Mouse (Mus musculus): ENCODE measurements around the gene Fam209. TPM values are rescaled to one million over a fixed set of nuclear protein-coding genes. Genes with fewer than 3 reads are reported as not detected.

Fam209 gene
- 0.65 TPM in 1 of 2 replicates, not detected in the other for polyA plus RNA-seq (2014; fragmentation: Nextera tagmentation; extraction: Ambion mirVana)

- H3K27me3 ChIP-seq (ENCODE audit: control insufficient read depth, insufficient read depth, low read length), result no peaks in the 10 kb centered on the region
- 93% methylated on average over 11 of the region's 11 CpGs for WGBS
- H3K4me1 ChIP-seq (ENCODE audit: control insufficient read depth, insufficient read depth, low read length), result no peaks in the 10 kb centered on the region
- H3K9me3 ChIP-seq (ENCODE audit: control insufficient read depth, low read length), result no peaks in the 10 kb centered on the region
- DNase-seq (ENCODE audit: low spot score, missing footprints), result no peak
- no peak within 1 kb of the TSS for H3K4me3 ChIP-seq (ENCODE audit: low read depth, low read length)
- ATAC-seq (ENCODE audit: low FRiP score), result no peak
- H3K36me3 ChIP-seq (ENCODE audit: control insufficient read depth, insufficient read depth, low read length), result 0 out of 2 replicates have a peak, but pooled peaks cover 3% of the 10 kb centered on the region
- H3K9ac ChIP-seq (ENCODE audit: low read length), result no peak within 1 kb of the TSS
- no peak within 1 kb of the TSS for H3K27ac ChIP-seq (ENCODE audit: low read depth, low read length)
- H3K4me2 ChIP-seq, result no peak within 1 kb of the TSS
Measured at GRCm38 (mm10) chr2:172472318-172472717, at the start of gene Fam209. TSS of gene Fam209 (plus strand) at chr2:172472520.

DNA sequence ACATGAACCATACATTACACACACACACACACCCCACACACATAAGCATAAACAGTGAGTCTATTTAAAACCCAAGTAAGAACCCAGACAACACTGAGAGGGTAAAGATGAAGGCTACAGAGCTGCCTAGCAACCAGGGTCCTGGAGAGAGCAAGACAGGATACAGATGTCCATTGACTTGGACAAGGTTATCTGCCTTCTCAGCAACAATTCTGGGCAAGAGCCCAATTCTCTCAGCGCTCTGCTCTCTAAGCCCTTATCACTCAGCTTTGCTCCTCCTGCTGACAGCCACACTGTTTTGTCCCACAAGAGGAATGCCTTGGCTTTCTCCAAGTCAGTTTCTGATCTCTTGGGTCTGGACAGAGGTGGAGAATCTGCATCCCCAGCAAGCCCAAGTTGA is 41.7 kb upstream of the Fam209 start:
- Histone ChIP-seq H3K27ac (ENCODE audit: low read depth, low read length) (no peak overlapping the region), H3K9me3 (ENCODE audit: control insufficient read depth, low read length) (no peaks in the 10 kb centered on the region), H3K36me3 (ENCODE audit: control insufficient read depth, insufficient read depth, low read length) (no peaks in the 10 kb centered on the region), H3K27me3 (ENCODE audit: control insufficient read depth, insufficient read depth, low read length) (no peaks in the 10 kb centered on the region), H3K4me2 (no peak overlapping the region), H3K9ac (ENCODE audit: low read length) (no peak overlapping the region), H3K4me3 (ENCODE audit: low read depth, low read length) (no peak overlapping the region), H3K4me1 (ENCODE audit: control insufficient read depth, insufficient read depth, low read length) (no peaks in the 10 kb centered on the region)
- 67% methylated on average over 1 of the region's 1 CpGs for WGBS
- ATAC-seq (ENCODE audit: low FRiP score), result no peak
- DNase-seq (ENCODE audit: low spot score, missing footprints), result no peak

DNA sequence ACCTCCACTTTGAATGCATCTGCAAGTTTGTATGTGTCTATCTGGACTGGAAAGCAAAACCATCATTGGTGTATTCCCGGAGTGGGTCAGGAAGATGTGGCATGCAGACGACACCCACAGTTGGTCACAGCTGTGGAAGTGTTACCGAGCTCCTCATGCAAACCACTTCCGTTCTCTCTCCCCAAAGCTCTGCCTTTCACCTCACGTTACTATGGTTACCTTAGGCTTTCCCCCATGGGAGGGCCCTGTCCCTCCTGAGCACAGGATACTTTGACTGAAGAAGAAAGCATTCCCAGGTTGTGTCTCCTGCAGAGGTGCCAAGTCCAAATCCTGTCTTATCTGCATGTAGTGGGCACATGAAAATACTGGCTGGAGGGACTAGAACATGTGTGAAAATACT is 38.6 kb upstream of the Fam209 start:
- no peak for DNase-seq (ENCODE audit: low spot score, missing footprints)
- WGBS, result 51% methylated on average over 5 of the region's 5 CpGs
- H3K4me2 ChIP-seq, result no peak overlapping the region
- H3K36me3 ChIP-seq (ENCODE audit: control insufficient read depth, insufficient read depth, low read length), result no peaks in the 10 kb centered on the region
- H3K27ac ChIP-seq (ENCODE audit: low read depth, low read length), result no peak overlapping the region
- no peak overlapping the region for H3K4me3 ChIP-seq (ENCODE audit: low read depth, low read length)
- H3K27me3 ChIP-seq (ENCODE audit: control insufficient read depth, insufficient read depth, low read length), result no peaks in the 10 kb centered on the region
- no peaks in the 10 kb centered on the region for H3K9me3 ChIP-seq (ENCODE audit: control insufficient read depth, low read length)
- no peak overlapping the region for H3K9ac ChIP-seq (ENCODE audit: low read length)
- H3K4me1 ChIP-seq (ENCODE audit: control insufficient read depth, insufficient read depth, low read length), result no peaks in the 10 kb centered on the region
- no peak for ATAC-seq (ENCODE audit: low FRiP score)

DNA sequence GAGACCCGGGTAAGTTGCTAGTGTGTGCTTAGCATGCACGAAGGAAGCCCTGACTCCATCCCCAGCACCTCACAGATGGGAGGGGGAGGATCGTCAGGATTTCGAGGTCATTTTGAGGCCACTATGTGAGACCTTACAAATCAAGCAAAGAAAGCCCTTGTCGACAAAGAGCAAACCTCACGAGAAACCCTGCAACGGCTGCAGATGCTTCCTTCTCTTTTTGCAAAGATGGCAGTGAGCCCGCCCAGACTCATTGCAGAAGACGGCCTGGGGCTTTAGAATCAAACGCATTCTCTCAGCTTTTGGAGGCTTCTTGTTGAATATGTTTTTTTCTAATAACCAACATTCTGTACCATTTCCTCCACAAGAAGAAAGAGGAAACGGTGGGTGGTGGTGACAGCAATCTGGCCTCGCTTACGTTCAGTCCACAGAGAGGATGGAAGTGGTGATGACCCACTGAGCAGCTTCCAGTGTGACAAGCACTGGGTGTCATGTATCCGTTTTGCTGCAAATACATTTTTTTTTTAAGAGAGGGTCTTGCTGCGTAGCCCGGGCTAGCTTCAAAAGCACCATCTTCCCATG is 34.9 kb upstream of the Fam209 start:
- DNase-seq (ENCODE audit: low spot score, missing footprints) (no peak), ATAC-seq (ENCODE audit: low FRiP score) (no peak)
- Histone ChIP-seq H3K4me2 (no peak overlapping the region), H3K4me1 (ENCODE audit: control insufficient read depth, insufficient read depth, low read length) (peaks cover 15% of the 10 kb centered on the region), H3K27ac (ENCODE audit: low read depth, low read length) (no peak overlapping the region), H3K27me3 (ENCODE audit: control insufficient read depth, insufficient read depth, low read length) (no peaks in the 10 kb centered on the region), H3K9me3 (ENCODE audit: control insufficient read depth, low read length) (no peaks in the 10 kb centered on the region), H3K4me3 (ENCODE audit: low read depth, low read length) (no peak overlapping the region), H3K36me3 (ENCODE audit: control insufficient read depth, insufficient read depth, low read length) (no peaks in the 10 kb centered on the region), H3K9ac (ENCODE audit: low read length) (no peak overlapping the region)
- WGBS, result 78% methylated on average over 16 of the region's 16 CpGs

- no peaks in the 10 kb centered on the region for H3K36me3 ChIP-seq (ENCODE audit: control insufficient read depth, insufficient read depth, low read length)
- peaks cover 15% of the 10 kb centered on the region for H3K4me1 ChIP-seq (ENCODE audit: control insufficient read depth, insufficient read depth, low read length)
- WGBS, result 2% methylated on average over 35 of the region's 35 CpGs
- no peaks in the 10 kb centered on the region for H3K27me3 ChIP-seq (ENCODE audit: control insufficient read depth, insufficient read depth, low read length)
- H3K9ac ChIP-seq (ENCODE audit: low read length), result peak within 1 kb of the TSS; percentile 68
- peak within 1 kb of the TSS; percentile 92 for H3K4me2 ChIP-seq
- peak; percentile 100 for DNase-seq (ENCODE audit: low spot score, missing footprints)
- no peaks in the 10 kb centered on the region for H3K9me3 ChIP-seq (ENCODE audit: control insufficient read depth, low read length)
- no peak within 1 kb of the TSS for H3K27ac ChIP-seq (ENCODE audit: low read depth, low read length)
- peak; percentile 99 for ATAC-seq (ENCODE audit: low FRiP score)
- H3K4me3 ChIP-seq (ENCODE audit: low read depth, low read length), result peak within 1 kb of the TSS; percentile 81
Measured at GRCm38 (mm10) chr2:172439843-172440639, 32.3 kb upstream of the Fam209 start, which contains the start of gene Rtf2. TSS of gene Rtf2 (plus strand) at chr2:172440556.

GRCm38 (mm10) chr2:172440640-172441005 is 31.7 kb upstream of the Fam209 start:
- Histone ChIP-seq H3K4me1 (ENCODE audit: control insufficient read depth, insufficient read depth, low read length) (peaks cover 15% of the 10 kb centered on the region), H3K27ac (ENCODE audit: low read depth, low read length) (no peak overlapping the region), H3K36me3 (ENCODE audit: control insufficient read depth, insufficient read depth, low read length) (no peaks in the 10 kb centered on the region), H3K9me3 (ENCODE audit: control insufficient read depth, low read length) (no peaks in the 10 kb centered on the region), H3K27me3 (ENCODE audit: control insufficient read depth, insufficient read depth, low read length) (no peaks in the 10 kb centered on the region), H3K9ac (ENCODE audit: low read length) (peak overlapping the region; percentile 68), H3K4me2 (peak overlapping the region; percentile 92), H3K4me3 (ENCODE audit: low read depth, low read length) (peak overlapping the region; percentile 81)
- ATAC-seq (ENCODE audit: low FRiP score) (peak; percentile 81; the same call in 1 of the 2 replicates), DNase-seq (ENCODE audit: low spot score, missing footprints) (no peak)
- WGBS, result under 1% methylated on average over 21 of the region's 21 CpGs

DNA sequence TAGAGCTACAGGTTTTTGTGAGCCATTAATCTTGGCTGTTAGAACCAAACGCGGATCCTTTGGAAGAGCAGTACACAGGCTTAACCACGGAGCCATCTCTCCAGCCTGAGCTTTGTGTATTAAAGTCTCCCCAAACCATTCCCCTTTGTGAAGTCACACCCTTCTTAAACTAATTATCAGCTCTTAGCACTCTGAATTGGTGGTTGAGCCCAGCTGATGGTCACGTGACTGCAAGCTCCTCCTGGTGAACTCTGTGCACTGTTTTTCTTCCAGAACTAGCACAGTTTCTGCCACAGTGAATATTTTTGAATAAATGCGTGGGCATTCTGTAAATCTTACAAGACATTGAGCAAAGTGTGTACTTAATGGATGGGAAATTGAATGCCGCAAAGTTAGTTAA is 31.1 kb upstream of the Fam209 start:
- Histone ChIP-seq H3K9me3 (ENCODE audit: control insufficient read depth, low read length) (no peaks in the 10 kb centered on the region), H3K27ac (ENCODE audit: low read depth, low read length) (no peak overlapping the region), H3K4me2 (peak overlapping the region; percentile 92), H3K9ac (ENCODE audit: low read length) (peak overlapping the region; percentile 68), H3K4me3 (ENCODE audit: low read depth, low read length) (peak overlapping the region; percentile 81), H3K36me3 (ENCODE audit: control insufficient read depth, insufficient read depth, low read length) (peaks cover 1% of the 10 kb centered on the region), H3K4me1 (ENCODE audit: control insufficient read depth, insufficient read depth, low read length) (peaks cover 15% of the 10 kb centered on the region), H3K27me3 (ENCODE audit: control insufficient read depth, insufficient read depth, low read length) (no peaks in the 10 kb centered on the region)
- 33% methylated on average over 6 of the region's 6 CpGs for WGBS
- DNase-seq (ENCODE audit: low spot score, missing footprints), result no peak
- ATAC-seq (ENCODE audit: low FRiP score), result no peak

DNA sequence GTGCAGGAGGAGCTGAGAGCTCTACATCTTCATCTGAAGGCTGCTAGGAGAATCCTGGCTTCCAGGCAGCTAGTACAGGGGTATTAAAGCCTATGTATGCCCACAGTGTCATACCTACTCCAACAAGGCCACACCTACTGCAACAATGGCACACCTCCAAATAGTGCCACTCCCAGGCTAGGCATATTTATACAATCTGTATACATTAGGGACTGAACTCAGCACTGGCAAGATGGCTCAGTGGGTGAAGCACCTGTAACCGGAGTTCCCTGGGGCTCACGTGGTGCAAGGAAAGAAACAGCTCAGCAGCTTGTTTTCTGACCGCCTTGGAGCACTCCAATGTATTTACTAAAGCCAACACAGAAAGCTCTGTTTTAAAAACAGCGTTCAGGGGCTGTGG is 26.7 kb upstream of the Fam209 start:
- Histone ChIP-seq H3K9ac (ENCODE audit: low read length) (no peak overlapping the region), H3K27me3 (ENCODE audit: control insufficient read depth, insufficient read depth, low read length) (no peaks in the 10 kb centered on the region), H3K36me3 (ENCODE audit: control insufficient read depth, insufficient read depth, low read length) (peaks cover 14% of the 10 kb centered on the region), H3K9me3 (ENCODE audit: control insufficient read depth, low read length) (no peaks in the 10 kb centered on the region), H3K4me2 (no peak overlapping the region), H3K27ac (ENCODE audit: low read depth, low read length) (no peak overlapping the region), H3K4me3 (ENCODE audit: low read depth, low read length) (no peak overlapping the region), H3K4me1 (ENCODE audit: control insufficient read depth, insufficient read depth, low read length) (peaks cover 9% of the 10 kb centered on the region)
- ATAC-seq (ENCODE audit: low FRiP score) (no peak), DNase-seq (ENCODE audit: low spot score, missing footprints) (no peak)
- 89% methylated on average over 4 of the region's 4 CpGs for WGBS

- H3K4me2 ChIP-seq, result no peak overlapping the region
- no peaks in the 10 kb centered on the region for H3K27me3 ChIP-seq (ENCODE audit: control insufficient read depth, insufficient read depth, low read length)
- no peak overlapping the region for H3K9ac ChIP-seq (ENCODE audit: low read length)
- peaks cover 14% of the 10 kb centered on the region for H3K36me3 ChIP-seq (ENCODE audit: control insufficient read depth, insufficient read depth, low read length)
- DNase-seq (ENCODE audit: low spot score, missing footprints) (no peak), ATAC-seq (ENCODE audit: low FRiP score) (no peak)
- H3K4me3 ChIP-seq (ENCODE audit: low read depth, low read length), result no peak overlapping the region
- H3K27ac ChIP-seq (ENCODE audit: low read depth, low read length), result no peak overlapping the region
- WGBS, result 89% methylated on average over 6 of the region's 6 CpGs
- no peaks in the 10 kb centered on the region for H3K9me3 ChIP-seq (ENCODE audit: control insufficient read depth, low read length)
- H3K4me1 ChIP-seq (ENCODE audit: control insufficient read depth, insufficient read depth, low read length), result no peaks in the 10 kb centered on the region
Measured at GRCm38 (mm10) chr2:172447317-172447716, 25.0 kb upstream of the Fam209 start.
